Mouse (Mus musculus) right cerebral cortex, adult 18-20 months (tissue): ENCODE data around the gene Atg4d.
"Not testable (repeated sequence)": the region's sequence is repeated elsewhere in the genome, so short reads cannot be mapped to it uniquely, and the experiment has no call there.

Experiments used
- DNase-seq: peaks from one replicate; pipeline ENCODE4 v3.0.0; 2022; ENCODE audit warnings: mixed read lengths

The Atg4d gene

GRCm38 (mm10) chr9:21275013-21275710 is 10.1 kb downstream of the Atg4d start:
- DNase-seq: no peak

GRCm38 (mm10) chr9:21275727-21276126 is 10.6 kb downstream of the Atg4d start:
- no peak for DNase-seq

- no peak for DNase-seq
Observed at GRCm38 (mm10) chr9:21276307-21276706, 11.2 kb downstream of the Atg4d start.

GRCm38 (mm10) chr9:21277776-21278175 is 12.7 kb downstream of the Atg4d start:
- DNase-seq: no peak

GRCm38 (mm10) chr9:21283591-21283990 is 18.5 kb downstream of the Atg4d start:
- no peak for DNase-seq

GRCm38 (mm10) chr9:21283994-21284393 is 18.9 kb downstream of the Atg4d start:
- no peak for DNase-seq

DNA sequence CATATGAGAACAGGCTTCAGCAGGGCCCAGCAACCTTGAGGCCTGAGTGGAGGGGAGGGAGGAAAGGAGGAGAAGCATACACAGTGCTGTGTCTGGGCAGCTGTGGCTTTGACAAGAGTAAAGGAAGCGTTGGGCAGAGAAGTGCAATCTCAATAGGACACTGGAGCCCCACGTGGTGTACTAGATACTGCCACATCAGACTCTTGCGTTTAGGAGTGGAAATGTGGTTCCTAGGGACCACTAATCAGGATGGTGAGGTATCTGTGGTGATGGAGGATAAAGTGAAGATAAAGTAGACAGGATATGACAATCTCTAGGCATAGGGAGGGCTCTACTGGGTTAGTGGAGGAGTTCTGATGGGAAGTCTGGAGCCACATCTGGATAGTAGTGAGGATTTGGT is 21.7 kb downstream of the Atg4d start:
- DNase-seq: no peak

DNA sequence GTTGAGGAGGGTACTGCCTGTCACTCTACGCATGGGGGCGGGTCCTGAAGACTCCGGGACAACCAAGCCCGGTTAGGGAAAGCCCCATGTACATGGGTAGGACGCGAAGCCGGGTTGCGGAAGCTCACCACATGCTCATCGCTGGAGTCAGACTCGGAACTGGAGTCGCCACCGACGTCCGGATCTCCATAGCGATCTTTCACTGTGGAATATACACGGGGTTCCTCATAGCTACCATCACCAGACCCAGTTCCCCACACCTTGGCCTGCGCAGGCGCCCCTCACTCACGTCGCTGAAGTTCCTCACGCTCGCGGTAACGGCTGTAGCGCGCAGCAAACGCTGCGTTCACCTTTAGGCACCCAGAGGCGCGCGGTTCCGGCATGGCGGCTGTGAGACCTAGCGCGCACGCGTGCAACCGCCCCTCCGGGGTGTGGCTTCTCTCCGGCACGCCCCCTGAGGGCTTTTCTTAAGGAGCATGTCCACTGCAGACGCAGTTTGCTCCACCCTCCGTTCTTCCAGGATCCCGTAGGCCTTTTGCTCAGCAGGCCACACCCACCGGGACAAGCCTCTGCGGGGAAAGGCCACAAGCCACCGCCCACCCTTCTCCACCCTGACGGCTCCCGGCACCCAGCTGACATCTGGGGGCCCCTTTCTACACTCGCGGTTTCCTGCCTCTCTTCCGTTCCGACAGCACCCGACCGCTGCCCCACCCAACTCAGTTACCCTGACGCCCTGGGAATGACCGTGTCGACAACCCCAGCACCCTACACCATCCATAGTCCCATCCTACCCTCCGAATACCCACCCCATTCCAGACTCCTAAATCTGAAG is 22.7 kb downstream of the Atg4d start, which contains the start of gene Kri1:
Kri1 (minus strand) TSS at position 399 of the 832 bp plus-strand sequence.
- peak; percentile 98 for DNase-seq

DNA sequence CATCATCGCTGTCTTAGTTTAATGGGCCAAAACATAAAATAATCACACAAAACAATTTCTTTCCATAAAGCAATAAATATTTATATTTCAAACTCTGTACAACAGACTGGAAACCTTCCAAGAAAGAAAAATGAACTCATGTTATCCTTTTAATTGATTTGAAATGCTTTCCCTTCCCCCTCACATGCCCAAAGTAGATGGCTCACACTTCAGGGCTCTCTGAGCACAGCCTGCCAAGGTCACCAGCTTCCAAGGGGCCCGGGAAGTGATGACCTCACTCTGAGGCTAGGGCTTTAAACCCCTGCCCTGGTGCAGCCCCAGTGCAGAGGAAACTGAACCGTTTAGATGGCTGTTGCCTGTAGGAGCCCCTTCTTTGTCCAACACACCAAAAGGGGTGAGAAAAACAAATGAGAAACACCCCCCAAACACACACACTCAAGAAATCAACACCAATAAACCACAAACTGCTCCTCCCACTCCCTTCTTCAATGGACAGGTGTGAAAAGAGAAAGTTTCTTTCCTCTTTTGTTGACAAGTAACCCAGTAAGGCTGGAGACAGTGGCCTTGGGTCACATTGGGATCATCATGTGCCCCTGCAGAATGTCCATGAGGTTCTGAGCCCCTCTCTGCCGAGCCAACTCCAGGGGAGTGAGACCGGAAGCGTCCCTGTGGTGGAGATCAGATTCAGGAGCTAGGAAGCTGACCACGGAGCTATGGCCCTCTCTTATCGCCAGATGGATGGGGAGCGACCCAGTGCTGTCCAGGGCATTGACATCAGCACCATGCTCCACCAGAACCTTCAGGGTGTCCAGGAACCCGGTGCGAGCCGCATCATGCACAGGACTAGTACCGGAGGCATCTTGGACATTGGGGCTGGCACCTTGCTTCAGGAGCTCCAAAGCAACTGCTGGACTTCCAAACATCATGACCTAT is 23.6 kb downstream of the Atg4d start:
- no peak for DNase-seq

GRCm38 (mm10) chr9:21289337-21289671 is 24.2 kb downstream of the Atg4d start:
- no peak for DNase-seq

GRCm38 (mm10) chr9:21290589-21290988 is 25.5 kb downstream of the Atg4d start:
- DNase-seq: no peak

GRCm38 (mm10) chr9:21291022-21291787 is 26.1 kb downstream of the Atg4d start, which contains the start of gene Cdkn2d:
Gene Cdkn2d, minus strand, starts transcription at chr9:21291407.
- DNase-seq: peak; percentile 100

- DNase-seq: not testable (repeated sequence)
Observed at GRCm38 (mm10) chr9:21291868-21292267, 26.8 kb downstream of the Atg4d start.

- DNase-seq: no peak
Observed at GRCm38 (mm10) chr9:21292271-21292670, 27.2 kb downstream of the Atg4d start.

DNA sequence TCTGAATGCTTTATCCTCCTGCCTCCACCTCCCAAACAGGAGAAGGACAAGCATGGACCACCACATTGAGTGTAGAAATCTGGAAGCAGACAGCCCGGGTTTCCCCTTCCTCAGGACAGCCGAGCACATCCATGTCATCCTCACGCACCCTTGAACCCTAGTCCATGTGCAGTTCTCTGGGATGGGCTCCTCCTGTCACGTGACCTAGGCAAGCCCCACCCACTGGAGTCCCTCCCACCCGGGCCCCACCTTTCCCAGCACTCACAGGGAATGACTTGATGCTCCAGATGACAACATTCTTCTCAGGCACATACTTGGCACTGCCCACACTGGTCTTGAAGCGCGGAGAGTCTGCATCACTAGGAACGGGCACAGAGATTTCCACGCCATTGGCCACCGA is 33.9 kb downstream of the Atg4d start:
- DNase-seq: no peak

GRCm38 (mm10) chr9:21305065-21305464 is 40.0 kb downstream of the Atg4d start:
- DNase-seq: no peak

- no peak for DNase-seq
Observed at GRCm38 (mm10) chr9:21309150-21309741, 44.2 kb downstream of the Atg4d start.

GRCm38 (mm10) chr9:21311695-21312094 is 46.6 kb downstream of the Atg4d start:
- no peak for DNase-seq

DNA sequence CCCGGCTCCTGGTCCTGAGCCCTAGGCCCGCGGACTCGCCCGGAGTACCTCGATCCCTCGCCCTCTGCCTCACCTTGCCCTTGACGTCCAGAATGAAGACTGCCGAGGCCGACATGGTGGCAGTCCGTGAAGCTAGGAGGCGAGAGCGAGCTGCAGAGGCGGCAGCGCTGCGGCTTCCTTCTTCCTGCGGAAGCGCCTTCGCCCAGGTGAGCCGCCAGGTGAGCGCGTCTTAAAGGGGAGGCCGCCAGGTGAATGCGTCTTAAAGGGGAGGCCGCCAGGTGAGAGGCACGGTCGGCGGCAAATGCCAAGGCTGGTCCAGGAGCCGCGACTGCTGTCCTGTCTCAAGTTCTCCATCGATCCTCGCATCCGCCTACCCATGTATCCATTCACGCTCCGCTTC is 47.0 kb downstream of the Atg4d start, which contains the start of gene Ap1m2:
Ap1m2 (minus strand) TSS at position 204 of the 400 bp plus-strand sequence.
- no peak for DNase-seq

- peak; percentile 78 for DNase-seq
Observed at GRCm38 (mm10) chr9:21313394-21313793, 48.3 kb downstream of the Atg4d start.

DNA sequence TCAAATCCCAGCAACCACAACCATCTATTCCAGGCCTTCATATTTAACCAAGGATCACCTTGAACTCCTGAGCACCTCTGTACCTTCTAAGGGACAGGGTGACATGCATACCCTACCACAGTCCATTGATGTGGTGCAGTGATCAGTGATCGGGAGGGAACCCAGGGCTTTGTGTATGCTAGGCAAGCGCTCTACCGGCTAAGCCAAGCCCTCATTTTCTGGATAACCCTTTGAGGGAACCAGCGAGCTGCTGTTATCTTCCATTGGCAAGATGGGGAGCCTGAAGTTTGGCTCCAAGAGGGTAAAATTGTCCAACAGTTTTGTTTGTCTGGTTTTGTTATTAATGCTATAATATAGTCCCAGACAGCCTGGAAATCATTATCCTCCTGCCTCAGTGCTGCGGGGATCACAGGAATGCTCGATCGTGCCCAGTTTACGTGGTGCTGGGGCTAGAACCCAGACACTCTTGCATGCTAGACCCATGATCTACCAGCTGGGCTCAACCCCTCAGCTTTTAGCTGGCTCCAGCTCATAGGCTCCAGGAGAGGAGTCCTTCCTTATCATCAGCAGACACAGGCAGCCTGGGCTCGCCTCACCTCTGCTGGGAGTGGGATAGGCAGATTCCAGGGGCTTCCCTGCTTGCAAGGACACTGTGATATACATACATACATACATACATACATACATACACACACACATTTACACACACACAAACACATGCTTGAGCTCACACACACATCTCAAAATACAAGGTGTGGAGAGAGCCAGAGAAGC is 49.5 kb downstream of the Atg4d start:
- DNase-seq: no peak
